Mouse (Mus musculus) heart, adult 2 months (tissue): ENCODE results near the gene Pld3.

Source experiments
- EP300 ChIP-seq: fragments of 200-500 bp; IDR thresholded peaks from 2 replicates; pipeline ENCODE4 v1.6.1; 2011; ENCODE audit warnings: low read depth, low read length, control low read depth; ENCODE audit not compliant: insufficient read depth
- POLR2A ChIP-seq: fragments of 200-500 bp; IDR thresholded peaks from 2 replicates; pipeline ENCODE4 v1.6.1; 2011; ENCODE audit warnings: mild to moderate bottlenecking, low read depth, low read length, control low read depth; ENCODE audit not compliant: insufficient read depth

DNA sequence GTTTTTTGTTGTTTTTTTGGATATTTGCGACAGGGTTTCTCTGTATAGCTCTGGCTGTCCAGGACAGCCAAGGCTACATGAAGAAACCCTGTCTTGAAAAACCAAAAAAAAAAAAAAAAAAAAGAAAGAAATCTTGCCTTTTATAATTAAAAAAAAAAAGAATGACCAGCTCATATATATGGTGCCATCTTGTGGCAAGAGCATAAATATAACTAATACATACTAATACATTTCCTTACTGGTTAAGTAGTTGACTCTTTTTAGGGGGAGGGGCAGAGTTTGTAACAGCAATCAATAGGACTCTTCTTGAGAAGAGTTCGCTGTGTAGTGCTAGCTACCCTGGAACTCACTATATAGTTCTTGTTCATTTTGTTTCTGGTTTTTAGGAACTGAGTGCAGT lies 34.7 kb upstream of the Pld3 start:
- TF ChIP-seq POLR2A, result no peak
- no peak for TF ChIP-seq EP300
